Mouse (Mus musculus): Measurements from ENCODE around the gene Olfml1.

GRCm38 (mm10) chr7:107592641-107593040 is 25.4 kb downstream of the Olfml1 start:
- TF ChIP-seq POLR2A (IDR thresholded peaks at IDR 0.05; ENCODE audit: low read depth, low read length), result no peak
- no peak for TF ChIP-seq CTCF (IDR thresholded peaks at IDR 0.05; ENCODE audit: borderline replicate concordance, insufficient read depth, low read length)

Data from embryonic fibroblast, embryonic 13.5 days (primary cell).